Mouse (Mus musculus) brown adipose tissue, adult 24 weeks (tissue): Measurements from ENCODE around the gene Smchd1. TPM values are rescaled to one million over a fixed set of nuclear protein-coding genes. Genes with fewer than 3 reads are reported as not detected.

Source experiments
- H3K27ac ChIP-seq: fragments of 200-500 bp; replicated peaks from 2 replicates; pipeline ENCODE4 v1.5.1; 2012; ENCODE audit warnings: low read depth, mild to moderate bottlenecking, low read length
- H3K4me1 ChIP-seq: fragments of 200-500 bp; 2 replicates; pipeline ENCODE4 v1.6.1; 2012; ENCODE audit warnings: low read length, mixed read lengths; ENCODE audit not compliant: control insufficient read depth, insufficient read depth, insufficient read length
- H3K4me3 ChIP-seq: fragments of 200-500 bp; 2 replicates; pipeline ENCODE4 v1.5.1; 2012; ENCODE audit warnings: low read depth, mild to moderate bottlenecking, low read length, moderate library complexity; ENCODE audit not compliant: insufficient read depth
- polyA plus RNA-seq: library from polyadenylated mRNA; stranded (reverse); fragments of >200 nt; gene quantifications from 2 replicates; pipeline ENCODE4 v1.2.4, GENCODE M21; 2012; ENCODE audit not compliant: missing spikeins, insufficient read depth, insufficient read length

Gene Smchd1
- 7.2 and 11.8 TPM in 2 replicates for polyA plus RNA-seq

DNA sequence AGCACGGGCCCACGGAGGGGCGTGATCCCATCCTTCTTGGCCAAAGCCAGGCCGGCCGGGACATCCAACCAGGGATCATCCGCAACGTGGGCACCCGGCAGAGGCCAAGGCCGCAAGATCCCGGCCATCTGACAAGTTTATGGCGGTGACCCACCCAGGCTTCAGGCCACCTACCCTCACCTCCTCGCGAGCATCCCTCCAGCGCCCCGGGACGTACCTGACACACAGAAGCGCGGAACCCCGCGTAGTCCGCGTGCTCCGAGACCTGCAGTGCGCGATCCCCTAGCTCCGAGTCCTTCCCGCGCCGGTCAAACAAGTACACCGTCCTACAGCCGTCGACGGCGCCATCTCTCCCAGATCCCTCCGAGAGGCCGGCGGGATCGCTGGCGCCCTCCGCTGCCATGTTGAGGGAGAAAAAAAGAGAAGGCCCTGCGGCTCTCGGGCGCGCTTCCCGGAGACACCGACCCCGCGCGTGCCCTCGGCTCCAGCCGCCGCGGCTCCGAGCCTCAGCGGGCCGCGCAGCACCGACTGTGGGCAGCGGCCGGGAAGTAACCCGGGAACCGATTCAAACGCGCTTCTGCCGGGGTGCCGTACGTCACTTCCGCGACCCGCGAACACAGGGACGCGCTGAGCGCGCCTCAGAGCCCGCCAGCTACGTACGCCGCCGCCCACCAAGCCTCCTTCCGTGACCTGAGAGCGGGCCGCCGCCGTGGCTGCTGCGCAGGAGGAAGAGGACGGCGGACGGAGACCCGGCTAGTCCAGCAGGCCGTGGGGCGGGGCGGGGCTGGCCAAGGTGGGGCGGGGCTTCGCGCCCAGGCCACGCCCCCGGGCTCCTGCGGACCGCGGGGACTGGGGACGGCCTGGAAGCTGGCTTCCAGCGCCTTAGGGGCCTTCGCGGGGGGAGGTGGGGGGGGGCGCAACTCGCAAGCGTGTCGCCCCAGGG is at the start of gene Smchd1:
Smchd1 (minus strand) TSS at position 582 of the 943 bp plus-strand sequence.
- peak within 1 kb of the TSS; percentile 85 for H3K4me3 ChIP-seq
- H3K27ac ChIP-seq = peak within 1 kb of the TSS; percentile 58
- H3K4me1 ChIP-seq = peaks cover 2% of the 10 kb centered on the region; the same call in 1 of the 2 replicates

GRCm38 (mm10) chr17:71510297-71510696 is 35.2 kb upstream of the Smchd1 start:
- no peaks in the 10 kb centered on the region for H3K4me1 ChIP-seq
- no peak overlapping the region for H3K4me3 ChIP-seq
- no peak overlapping the region for H3K27ac ChIP-seq

DNA sequence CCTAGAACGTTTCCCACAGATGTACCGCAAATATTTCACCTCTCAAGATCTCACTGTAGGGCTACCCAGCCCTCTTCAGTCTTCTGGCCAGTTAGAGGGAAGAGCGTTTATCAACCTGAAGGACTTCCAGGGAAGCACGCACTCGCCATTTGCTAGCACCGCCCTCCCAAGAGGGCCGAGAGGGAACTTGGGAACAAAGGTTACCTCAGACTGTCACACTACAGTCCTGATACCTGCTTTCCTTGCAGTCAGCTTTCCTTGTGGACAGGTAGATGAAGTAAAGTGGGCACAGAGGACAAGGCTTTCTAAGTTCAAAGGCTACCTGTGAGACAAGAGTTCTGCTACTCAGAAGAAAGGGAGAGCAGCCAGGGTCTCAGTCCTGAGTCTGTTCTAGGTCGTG is 31.7 kb upstream of the Smchd1 start:
- no peak overlapping the region for H3K27ac ChIP-seq
- H3K4me1 ChIP-seq = no peaks in the 10 kb centered on the region
- no peak overlapping the region for H3K4me3 ChIP-seq

DNA sequence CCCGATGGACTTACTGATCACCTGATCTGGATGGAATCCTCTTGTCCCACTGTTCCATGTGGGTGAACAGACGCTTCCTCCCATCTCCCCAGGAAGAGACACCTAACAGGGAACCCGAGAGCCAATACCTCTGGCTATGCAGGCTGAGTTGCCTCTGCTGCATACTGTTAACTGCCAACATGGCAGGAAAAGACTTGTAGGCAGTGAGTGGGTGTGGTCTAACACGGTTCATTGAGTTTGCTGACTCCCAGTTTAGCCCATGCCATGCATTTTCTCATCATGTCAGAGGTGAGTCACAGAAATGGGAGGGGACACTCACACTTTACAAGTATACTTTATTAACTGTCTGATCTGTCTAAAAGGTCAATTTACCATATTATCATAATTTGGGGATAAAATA is 20.6 kb upstream of the Smchd1 start:
- H3K4me3 ChIP-seq = no peak overlapping the region

GRCm38 (mm10) chr17:71491332-71491686 is 16.2 kb upstream of the Smchd1 start:
- Histone ChIP-seq H3K4me1 (no peaks in the 10 kb centered on the region), H3K27ac (no peak overlapping the region)

More for the DNA sequence above, 20.6 kb upstream of the Smchd1 start:
- no peaks in the 10 kb centered on the region for H3K4me1 ChIP-seq
- H3K27ac ChIP-seq = no peak overlapping the region

GRCm38 (mm10) chr17:71490666-71491331 is 15.7 kb upstream of the Smchd1 start:
- no peak overlapping the region for H3K4me3 ChIP-seq
- H3K4me1 ChIP-seq = no peaks in the 10 kb centered on the region
- H3K27ac ChIP-seq = no peak overlapping the region

More at GRCm38 (mm10) chr17:71491332-71491686, 16.2 kb upstream of the Smchd1 start:
- H3K4me3 ChIP-seq = no peak overlapping the region

- H3K4me3 ChIP-seq = no peak overlapping the region
- peaks cover 2% of the 10 kb centered on the region; the same call in 1 of the 2 replicates for H3K4me1 ChIP-seq
- H3K27ac ChIP-seq = no peak overlapping the region
Measured at GRCm38 (mm10) chr17:71489703-71490461, 14.7 kb upstream of the Smchd1 start.

GRCm38 (mm10) chr17:71486231-71486851 is 11.2 kb upstream of the Smchd1 start:
- H3K27ac ChIP-seq = peak overlapping the region; percentile 98
- peak overlapping the region; percentile 49 for H3K4me3 ChIP-seq
- peaks cover 2% of the 10 kb centered on the region; the same call in 1 of the 2 replicates for H3K4me1 ChIP-seq

GRCm38 (mm10) chr17:71485791-71486230 is 10.7 kb upstream of the Smchd1 start:
- Histone ChIP-seq H3K4me3 (peak overlapping the region; percentile 49), H3K4me1 (peaks cover 2% of the 10 kb centered on the region; the same call in 1 of the 2 replicates), H3K27ac (peak overlapping the region; percentile 98)

DNA sequence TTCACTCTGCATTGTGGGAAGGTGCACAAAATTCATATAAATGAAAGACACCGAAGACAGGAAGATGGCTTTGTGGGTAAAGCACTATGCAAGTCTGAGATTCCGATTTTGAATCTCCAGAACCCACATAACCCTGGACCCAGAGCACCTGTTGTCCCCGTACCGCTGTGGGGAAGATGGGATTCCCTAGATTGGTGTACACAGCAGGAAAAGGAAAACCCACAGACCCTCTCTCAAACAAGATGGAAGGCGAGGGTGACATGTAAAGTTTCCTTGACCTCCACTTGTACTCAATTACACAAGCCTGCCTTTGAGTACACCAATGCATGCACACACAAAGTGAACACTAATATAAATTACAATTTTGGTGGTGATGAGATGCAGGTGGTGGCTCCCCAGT is 9.6 kb upstream of the Smchd1 start:
- H3K4me1 ChIP-seq = peaks cover 2% of the 10 kb centered on the region; the same call in 1 of the 2 replicates
- H3K27ac ChIP-seq = peak overlapping the region; percentile 98
- H3K4me3 ChIP-seq = no peak overlapping the region

DNA sequence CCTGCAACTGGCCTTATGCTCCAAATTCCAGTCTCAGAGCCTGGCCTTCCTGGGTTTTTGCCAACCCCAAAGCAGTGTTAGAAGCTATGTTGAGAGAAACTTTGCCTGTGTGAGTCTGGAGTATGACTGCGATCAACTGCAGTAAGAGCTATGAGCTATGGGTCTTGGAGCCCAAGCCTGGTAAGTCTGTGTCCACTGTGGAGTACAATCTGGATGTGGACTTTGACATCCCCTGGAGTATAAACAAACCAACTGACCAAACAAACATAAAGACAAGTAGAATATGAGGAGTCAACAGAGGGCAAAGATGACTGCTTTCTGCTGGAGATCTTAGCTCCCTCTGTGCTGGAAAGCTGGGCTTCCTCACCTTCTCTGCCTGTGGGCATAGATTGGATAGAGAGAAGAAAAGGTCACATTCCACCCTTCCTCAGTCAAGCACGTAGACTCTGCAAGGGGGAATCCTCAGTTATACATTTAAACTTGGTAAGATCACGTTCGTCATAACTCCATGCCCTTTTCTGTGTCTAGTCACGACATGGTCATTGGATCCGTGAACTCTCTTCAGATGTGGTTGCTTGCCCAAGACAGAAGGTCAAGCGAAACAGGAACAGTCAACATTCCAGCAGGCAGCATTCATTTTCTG is 8.4 kb upstream of the Smchd1 start:
- Histone ChIP-seq H3K27ac (no peak overlapping the region), H3K4me1 (peaks cover 2% of the 10 kb centered on the region; the same call in 1 of the 2 replicates)

DNA sequence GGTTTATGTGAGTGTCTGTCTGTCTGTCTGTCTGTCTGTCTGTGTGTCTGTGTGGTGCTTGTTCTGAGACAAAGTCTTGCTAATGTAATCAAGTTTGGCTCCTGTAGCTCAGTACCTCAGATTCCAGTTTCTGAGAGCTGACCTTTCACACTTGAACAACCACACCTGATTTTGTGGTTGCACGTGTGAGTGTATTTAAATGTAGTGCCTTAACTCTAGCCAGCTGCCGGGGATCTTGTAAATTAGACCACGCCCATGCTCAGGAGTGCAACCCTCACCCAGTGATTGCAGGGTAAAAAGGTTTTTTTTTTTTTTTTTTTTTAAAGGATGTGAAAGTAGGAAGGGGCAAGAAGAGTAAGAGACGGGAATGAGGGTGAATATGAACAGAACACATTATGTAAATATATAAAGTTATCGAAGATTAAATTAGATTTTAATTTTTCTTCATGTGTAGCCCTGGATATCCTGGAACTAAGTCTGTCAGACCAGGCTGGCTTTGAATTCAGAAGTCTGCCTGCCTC is 4.3 kb upstream of the Smchd1 start:
- H3K4me3 ChIP-seq = no peak overlapping the region
- no peak overlapping the region for H3K27ac ChIP-seq
- no peaks in the 10 kb centered on the region; the same call in 1 of the 2 replicates for H3K4me1 ChIP-seq

More for the DNA sequence above, 8.4 kb upstream of the Smchd1 start:
- no peak overlapping the region for H3K4me3 ChIP-seq

GRCm38 (mm10) chr17:71477481-71477880 is 2.3 kb upstream of the Smchd1 start:
- Histone ChIP-seq H3K27ac (no peak overlapping the region), H3K4me3 (no peak overlapping the region), H3K4me1 (peaks cover 2% of the 10 kb centered on the region; the same call in 1 of the 2 replicates)
